Mouse (Mus musculus): ENCODE data around the gene Txnip.
A peak's percentile ranks its signal among the peaks of the same experiment; 100 is the strongest.

Gene Txnip

GRCm38 (mm10) chr3:96551203-96551602 is 6.6 kb upstream of the Txnip start:
- no peak for DNase-seq (ENCODE audit: low read depth, low spot score)

GRCm38 (mm10) chr3:96551890-96552289 is 5.9 kb upstream of the Txnip start:
- no peak for DNase-seq (ENCODE audit: low read depth, low spot score)

DNA sequence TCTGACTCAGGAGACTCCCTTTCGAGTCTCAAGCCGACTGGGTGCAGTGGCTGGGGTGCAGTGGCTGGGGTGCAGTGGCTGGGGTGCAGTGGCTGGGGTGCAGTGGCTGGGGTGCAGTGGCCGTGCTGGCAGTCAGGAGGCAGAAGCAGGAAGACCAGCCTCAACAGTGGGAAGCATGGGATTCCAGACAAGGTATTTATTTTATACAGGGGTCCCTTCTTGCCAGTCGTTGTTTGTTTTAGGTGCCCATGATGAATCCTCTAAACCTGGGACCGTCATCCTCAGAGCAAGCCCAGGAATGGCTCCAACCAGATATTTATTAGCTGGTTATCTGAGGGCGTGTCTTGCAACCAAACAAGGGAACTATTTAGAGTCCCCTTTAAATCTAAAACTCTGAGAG is 4.2 kb upstream of the Txnip start:
- DNase-seq (ENCODE audit: low read depth, low spot score), result no peak

DNA sequence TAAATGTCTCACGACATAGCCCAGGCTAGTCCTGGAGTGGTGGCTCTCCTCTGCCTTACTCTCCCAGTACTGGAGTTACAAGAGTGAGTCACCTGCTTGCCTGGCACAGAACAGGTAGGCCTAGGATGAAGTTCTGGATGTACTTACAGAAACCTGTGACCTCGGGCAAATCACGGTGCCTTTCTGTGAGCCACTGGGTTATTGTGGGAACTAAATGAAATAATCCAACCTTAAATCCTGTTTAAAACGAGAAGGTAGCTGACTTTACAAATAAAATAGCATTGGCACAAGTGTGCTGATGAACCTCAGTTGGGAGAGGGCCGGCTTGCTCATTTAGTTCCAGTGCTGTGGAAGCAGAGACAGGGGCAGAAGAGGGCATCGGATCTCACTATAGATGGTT is 3.5 kb upstream of the Txnip start:
- DNase-seq (ENCODE audit: low read depth, low spot score), result no peak

- peak; percentile 88 for DNase-seq (ENCODE audit: low read depth, low spot score)
These were observed 2.6 kb upstream of the Txnip start for GRCm38 (mm10) chr3:96555041-96555596.

GRCm38 (mm10) chr3:96555999-96556614 is 1.6 kb upstream of the Txnip start:
- DNase-seq (ENCODE audit: low read depth, low spot score), result no peak

DNA sequence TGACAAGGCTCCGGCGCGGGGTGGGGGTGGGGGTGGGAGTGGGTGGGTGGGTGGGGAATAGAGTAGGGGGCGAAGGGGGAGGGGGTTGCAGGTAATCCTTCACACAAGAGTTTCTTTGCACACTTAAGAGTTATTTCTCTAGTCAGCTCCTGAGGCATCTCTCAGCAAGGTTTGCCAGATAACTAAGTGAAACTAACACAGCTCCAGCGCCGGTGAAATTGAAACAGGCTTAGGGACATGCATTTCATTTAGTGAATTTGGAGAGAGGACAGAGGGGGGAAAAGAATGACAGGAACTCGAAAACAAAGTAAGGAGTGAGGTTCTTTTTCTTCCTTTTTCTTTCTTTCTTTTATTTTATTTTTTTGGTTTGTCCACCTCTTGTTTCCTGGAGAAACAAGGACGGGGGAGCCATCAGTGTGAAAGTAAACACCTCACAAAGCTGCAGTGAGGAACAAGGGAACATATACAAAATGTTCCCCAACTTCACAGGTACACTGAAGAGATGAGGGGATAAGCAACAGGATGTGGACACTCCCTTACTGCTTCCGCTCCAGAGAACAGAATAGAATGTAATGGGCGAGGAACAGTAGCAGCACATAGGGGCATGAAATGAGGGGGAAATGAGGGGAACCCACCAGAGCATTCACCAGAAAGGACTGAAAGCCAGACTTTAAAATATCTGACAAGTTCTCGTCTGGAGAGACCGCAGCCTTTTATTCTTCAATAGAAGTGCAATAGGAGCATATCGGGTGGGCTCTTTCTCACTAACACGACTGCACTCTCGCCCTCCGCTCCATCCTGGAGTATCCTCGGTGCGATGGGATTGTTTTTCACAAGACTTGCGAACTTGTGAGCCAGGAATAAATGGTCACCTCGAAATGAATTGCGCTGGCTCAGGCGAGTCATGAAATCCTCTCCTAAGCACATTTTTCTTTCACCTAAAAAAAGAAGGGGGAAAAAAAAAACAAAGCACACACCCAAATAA is 814 bp upstream of the Txnip start:
- DNase-seq (ENCODE audit: low read depth, low spot score), result no peak

- no peak for DNase-seq (ENCODE audit: low read depth, low spot score)
These were observed 402 bp downstream of the Txnip start for GRCm38 (mm10) chr3:96558159-96558558.

- no peak for DNase-seq (ENCODE audit: low read depth, low spot score)
These were observed 975 bp downstream of the Txnip start for GRCm38 (mm10) chr3:96558668-96559196.

- no peak for DNase-seq (ENCODE audit: low read depth, low spot score)
These were observed 1.7 kb downstream of the Txnip start for GRCm38 (mm10) chr3:96559398-96559910.

DNA sequence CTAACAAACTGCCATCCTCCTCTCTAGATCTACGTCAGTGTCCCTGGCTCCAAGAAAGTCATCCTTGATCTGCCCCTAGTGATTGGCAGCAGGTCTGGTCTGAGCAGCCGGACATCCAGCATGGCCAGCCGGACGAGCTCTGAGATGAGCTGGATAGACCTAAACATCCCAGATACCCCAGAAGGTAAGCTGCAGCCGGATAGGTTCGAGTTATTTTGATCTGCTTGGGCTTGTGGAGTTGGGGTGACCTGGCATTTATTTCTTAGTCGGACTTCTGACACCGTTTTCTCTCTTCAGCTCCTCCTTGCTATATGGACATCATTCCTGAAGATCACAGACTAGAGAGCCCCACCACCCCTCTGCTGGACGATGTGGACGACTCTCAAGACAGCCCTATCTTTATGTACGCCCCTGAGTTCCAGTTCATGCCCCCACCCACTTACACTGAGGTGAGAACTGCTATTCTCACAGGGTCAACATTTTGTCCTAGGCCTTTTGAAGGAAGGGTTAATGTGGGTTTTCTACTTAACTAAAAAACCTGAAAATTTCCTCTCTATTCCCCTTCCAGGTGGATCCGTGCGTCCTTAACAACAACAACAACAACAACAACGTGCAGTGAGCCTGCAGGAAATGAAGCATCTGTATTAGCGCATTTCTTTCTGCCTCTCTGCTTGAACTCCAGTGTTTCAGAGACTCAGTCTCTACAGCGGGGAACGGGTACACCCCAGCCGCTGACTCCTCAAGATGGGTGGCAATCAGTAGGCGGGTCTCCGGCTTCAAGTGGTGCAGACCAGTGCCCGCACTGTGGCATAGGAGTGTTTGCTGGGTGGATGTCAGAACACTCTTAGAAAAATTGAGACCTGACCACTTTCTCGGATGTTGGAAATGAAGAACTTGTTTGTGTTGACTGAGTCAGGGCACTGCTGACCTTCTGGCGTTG is 2.4 kb downstream of the Txnip start:
- DNase-seq (ENCODE audit: low read depth, low spot score), result no peak

GRCm38 (mm10) chr3:96560881-96561668 is 3.3 kb downstream of the Txnip start:
- DNase-seq (ENCODE audit: low read depth, low spot score), result peak; percentile 78

GRCm38 (mm10) chr3:96561946-96562681 is 4.4 kb downstream of the Txnip start:
- peak; percentile 93 for DNase-seq (ENCODE audit: low read depth, low spot score)

DNA sequence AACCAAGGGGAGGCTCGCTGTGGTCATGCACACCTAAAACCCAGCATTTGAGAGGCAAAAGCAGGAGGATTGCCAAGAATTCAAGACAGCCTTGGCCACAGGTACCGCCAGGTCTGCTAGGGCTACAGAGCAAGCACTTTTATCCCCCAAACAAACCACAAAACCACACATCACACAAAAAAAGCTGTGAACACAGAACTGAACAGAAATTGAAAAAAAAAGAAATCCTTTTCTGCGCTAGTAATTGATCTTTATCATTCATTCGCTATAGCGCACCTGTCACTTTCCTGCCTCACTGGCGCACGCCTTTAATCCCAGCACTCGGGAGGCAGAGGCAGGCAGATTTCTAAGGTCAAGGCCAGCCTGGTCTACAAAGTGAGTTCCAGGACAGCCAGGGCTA is 5.5 kb downstream of the Txnip start:
- no peak for DNase-seq (ENCODE audit: low read depth, low spot score)

DNA sequence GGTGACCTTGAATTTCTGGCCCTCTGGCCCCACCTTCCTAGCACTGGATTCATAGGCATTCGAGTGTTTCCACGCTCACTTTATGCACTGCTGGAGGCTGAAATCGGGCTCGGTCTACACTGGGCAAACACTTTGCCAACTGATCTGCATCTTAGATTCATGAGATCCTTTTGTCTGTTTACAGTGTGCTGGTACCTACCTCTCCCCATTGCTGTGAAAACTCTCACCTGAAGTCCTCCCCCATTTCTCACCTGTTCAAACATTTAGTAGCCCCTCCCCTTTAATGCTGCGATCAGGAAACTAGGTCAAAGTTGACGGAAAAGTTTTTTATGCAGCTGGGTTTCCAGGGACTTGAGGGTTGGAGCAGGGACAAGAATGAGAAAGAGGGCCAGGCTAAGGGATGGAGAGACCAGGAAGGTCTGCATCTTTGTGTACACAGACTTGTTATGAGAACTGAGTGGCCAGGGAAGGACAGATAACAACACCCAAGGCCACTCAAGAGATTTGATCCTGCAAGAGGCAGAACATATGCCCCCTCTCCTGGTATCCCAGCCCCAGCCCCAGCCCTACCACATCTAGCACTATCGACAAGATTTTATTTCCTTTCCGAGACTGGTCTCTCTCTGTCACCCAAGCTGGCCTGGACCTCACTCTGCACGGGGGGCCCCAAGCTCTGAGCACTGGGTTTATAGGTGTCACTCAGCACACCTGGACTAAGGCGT is 6.3 kb downstream of the Txnip start:
- no peak for DNase-seq (ENCODE audit: low read depth, low spot score)

DNA sequence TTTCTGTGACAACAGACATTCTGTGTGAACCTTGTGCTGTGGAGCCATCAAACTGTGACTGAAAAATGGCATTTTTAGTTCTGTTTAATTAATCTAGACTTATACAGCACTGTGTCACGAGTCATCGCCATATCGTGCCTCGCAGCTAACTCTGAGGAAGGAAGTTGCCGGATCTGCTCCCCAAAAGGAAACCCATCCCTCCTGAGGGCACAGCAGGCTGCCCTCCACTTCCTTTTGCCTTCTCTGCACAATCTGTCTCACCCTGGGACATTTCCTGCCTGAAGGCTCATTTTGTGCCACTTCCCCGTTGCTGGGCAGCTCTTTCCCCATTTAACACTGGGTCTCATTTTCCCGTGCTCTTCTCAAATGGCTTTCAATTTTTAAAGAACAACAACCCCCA is 6.9 kb downstream of the Txnip start:
- no peak for DNase-seq (ENCODE audit: low read depth, low spot score)

- DNase-seq (ENCODE audit: low read depth, low spot score), result no peak
These were observed 7.3 kb downstream of the Txnip start for GRCm38 (mm10) chr3:96565105-96565504.

DNA sequence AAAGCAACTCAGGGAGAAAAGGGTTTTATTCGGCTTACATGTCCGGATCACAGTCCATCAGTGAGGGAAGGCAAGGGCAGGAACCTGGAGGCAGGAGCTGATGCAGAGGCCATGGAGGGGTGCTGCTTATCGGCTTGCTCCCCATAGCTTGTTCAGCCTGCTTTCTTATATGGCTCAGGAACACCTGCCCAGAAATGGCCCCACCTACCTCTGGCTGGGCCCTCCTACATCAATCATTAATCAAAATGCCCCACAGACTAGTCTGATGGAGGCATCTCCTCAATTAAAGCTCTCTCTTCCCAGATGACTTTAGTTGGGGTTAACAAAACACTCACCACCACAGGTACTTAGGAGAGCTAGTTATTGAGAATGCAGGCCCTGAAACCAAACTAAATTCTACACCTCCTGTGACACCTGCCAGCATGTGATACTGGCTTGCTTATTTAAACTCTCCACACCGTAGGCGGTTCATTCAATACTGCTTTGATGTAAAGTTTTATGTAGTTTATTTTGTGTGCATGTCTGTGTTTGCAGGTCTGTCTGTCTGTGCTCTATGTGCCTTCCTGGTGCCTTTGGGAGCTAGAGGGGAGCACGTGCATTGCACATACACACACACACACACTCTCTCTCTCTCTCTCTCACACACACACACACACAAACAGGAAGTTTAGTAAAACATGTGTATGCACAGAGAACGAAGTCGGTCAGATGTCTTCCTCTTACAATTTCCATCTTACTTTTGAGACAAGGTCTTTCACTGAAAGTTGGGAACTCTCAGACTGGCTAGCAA is 9.1 kb downstream of the Txnip start:
- DNase-seq (ENCODE audit: low read depth, low spot score), result no peak
